Mouse (Mus musculus) thymus, adult 2 months (tissue): ENCODE data around the gene Fam178b. TPM values are rescaled to one million over a fixed set of nuclear protein-coding genes. Genes with fewer than 3 reads are reported as not detected.

Experiments used
- DNase-seq: peaks from one replicate; pipeline ENCODE4 v3.0.0; 2021
- H3K27ac ChIP-seq: fragments of 200-500 bp; 2 replicates; pipeline ENCODE4 v1.5.1; 2012; ENCODE audit warnings: low read length, control low read depth; ENCODE audit not compliant: control insufficient read depth, insufficient read depth
- H3K27me3 ChIP-seq: fragments of 200-500 bp; 2 replicates; pipeline ENCODE4 v1.6.1; 2012; ENCODE audit warnings: mild to moderate bottlenecking, low read length, moderate library complexity, mixed read lengths; ENCODE audit not compliant: control insufficient read depth, insufficient read depth
- H3K36me3 ChIP-seq: fragments of 200-500 bp; 2 replicates; pipeline ENCODE4 v1.6.1; 2012; ENCODE audit warnings: mild to moderate bottlenecking, low read length, moderate library complexity; ENCODE audit not compliant: control insufficient read depth, insufficient read depth
- H3K4me1 ChIP-seq: fragments of 200-500 bp; replicated peaks from 2 replicates; pipeline ENCODE4 v1.6.1; 2012; ENCODE audit warnings: low read length; ENCODE audit not compliant: control insufficient read depth, insufficient read depth
- H3K4me3 ChIP-seq: fragments of 200-500 bp; 2 replicates; pipeline ENCODE4 v1.5.1; 2012; ENCODE audit warnings: mild to moderate bottlenecking, low read length, control low read depth, moderate library complexity; ENCODE audit not compliant: control insufficient read depth, insufficient read depth
- CTCF ChIP-seq: fragments of 200-500 bp; IDR thresholded peaks from 2 replicates; pipeline ENCODE4 v1.5.1; 2012; ENCODE audit warnings: mild to moderate bottlenecking, control low read depth, low read length, moderate library complexity, borderline replicate concordance; ENCODE audit not compliant: control insufficient read depth, poor library complexity, insufficient read depth; ENCODE audit errors: extremely low read depth
- POLR2A ChIP-seq: fragments of 200-500 bp; IDR thresholded peaks from 2 replicates; pipeline ENCODE4 v1.6.1; 2012; ENCODE audit warnings: mild to moderate bottlenecking, low read length, control low read depth, moderate library complexity; ENCODE audit not compliant: control insufficient read depth, poor library complexity, insufficient read depth; ENCODE audit errors: extremely low read depth
- WGBS: fragments of 180-500 bp; shearing (Covaris S2); methylation state at CpG from one replicate; pipeline ENCODE4 v1.1.7; 2018; 5-methylcytosine and 5-hydroxymethylcytosine counted together
- polyA plus RNA-seq: library from polyadenylated mRNA; depleted of rRNA; stranded (reverse); fragments of >200 nt; gene quantifications from 2 replicates; pipeline ENCODE4 v1.2.3, GENCODE M21; 2012

Gene Fam178b
- polyA plus RNA-seq, 1 experiment = 1.9 TPM

DNA sequence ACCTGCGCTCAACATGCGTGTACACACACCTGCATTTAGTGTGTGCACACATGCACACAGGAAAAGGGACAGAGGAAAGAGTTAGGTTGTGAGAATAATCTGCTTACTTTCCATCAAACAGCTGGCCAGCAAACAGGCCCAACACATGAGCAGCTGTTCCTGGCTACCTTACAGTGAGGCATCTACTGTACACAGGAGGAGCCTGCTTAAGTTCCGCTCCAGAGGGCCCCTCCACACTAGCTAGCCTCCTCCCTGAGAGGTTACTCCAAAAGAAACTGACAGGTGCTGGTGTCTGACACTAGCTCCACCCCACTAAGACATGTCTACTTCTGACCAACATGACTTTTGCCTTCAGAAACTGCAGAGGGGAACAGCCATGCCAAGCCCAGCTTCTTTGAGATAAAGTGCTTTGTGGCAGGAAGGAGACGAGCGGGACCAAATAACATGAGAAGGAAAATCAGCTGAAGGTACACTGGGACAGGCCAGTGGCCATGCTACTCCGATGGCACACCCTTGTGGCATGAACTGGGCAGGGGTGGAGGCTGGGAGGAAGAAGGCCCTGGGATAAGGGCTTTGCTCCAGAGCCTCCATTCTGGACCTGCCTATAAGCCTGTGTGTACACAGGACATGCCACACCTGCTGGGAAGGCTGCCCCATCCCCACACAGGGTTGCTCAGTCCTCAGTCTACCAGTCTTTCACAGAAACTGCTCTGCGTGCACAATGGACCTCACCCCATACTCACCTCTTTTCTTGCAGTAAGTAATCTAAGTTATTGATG is 24.2 kb downstream of the Fam178b start:
- H3K27ac ChIP-seq = no peak overlapping the region
- TF ChIP-seq CTCF (no peak), POLR2A (no peak)
- DNase-seq = no peak
- WGBS = 95% methylated on average over 7 of the region's 7 CpGs
- no peaks in the 10 kb centered on the region for H3K4me1 ChIP-seq
- H3K4me3 ChIP-seq = no peak overlapping the region
- H3K36me3 ChIP-seq = no peaks in the 10 kb centered on the region
- no peaks in the 10 kb centered on the region for H3K27me3 ChIP-seq

DNA sequence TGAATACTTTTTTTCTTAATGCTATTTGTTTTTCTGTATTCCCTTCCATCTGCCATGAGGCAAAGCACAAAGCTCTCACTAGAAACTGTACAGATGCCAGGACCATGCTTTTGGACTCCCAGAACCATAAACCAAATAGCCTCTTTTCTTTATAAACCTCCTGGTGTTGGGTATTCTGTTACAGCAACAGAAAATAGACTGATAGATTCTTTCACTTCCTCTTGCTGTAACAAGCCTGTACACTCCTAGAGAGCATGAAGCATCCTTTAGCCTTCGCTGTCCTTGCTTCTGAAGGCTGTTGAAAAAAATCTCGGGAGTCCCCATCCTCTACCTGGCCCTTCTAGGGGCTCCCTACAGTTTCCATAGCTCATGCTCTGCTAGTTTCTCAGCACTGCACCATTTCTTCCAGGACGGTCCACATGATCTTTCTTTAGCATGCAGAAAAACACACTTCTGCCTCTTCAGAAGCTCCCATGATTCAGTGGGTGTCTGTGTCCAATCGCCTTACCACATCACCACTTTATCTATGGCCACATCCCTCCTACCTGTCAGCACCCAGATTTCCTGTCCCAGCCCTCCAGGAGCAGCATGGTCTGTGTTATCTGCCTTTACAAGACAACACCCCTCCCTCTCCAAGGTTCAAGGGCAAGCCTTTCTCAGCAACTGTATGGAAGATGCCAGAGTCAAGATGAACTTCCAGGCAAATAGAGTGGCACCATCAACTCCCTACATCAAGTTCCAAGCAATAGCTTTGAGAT is 25.1 kb downstream of the Fam178b start:
- H3K27me3 ChIP-seq = no peaks in the 10 kb centered on the region
- H3K4me1 ChIP-seq = no peaks in the 10 kb centered on the region
- DNase-seq = no peak
- no peak overlapping the region for H3K27ac ChIP-seq
- H3K36me3 ChIP-seq = no peaks in the 10 kb centered on the region
- H3K4me3 ChIP-seq = no peak overlapping the region
- 78% methylated on average over 4 of the region's 4 CpGs for WGBS
- TF ChIP-seq CTCF (no peak), POLR2A (no peak)

- WGBS = 95% methylated on average over 3 of the region's 3 CpGs
- TF ChIP-seq POLR2A = no peak
- TF ChIP-seq CTCF = no peak
- Histone ChIP-seq H3K4me1 (no peaks in the 10 kb centered on the region), H3K27me3 (no peaks in the 10 kb centered on the region), H3K36me3 (no peaks in the 10 kb centered on the region), H3K27ac (no peak overlapping the region), H3K4me3 (no peak overlapping the region)
- no peak for DNase-seq
These were observed 26.8 kb downstream of the Fam178b start for GRCm38 (mm10) chr1:36656233-36656632.

GRCm38 (mm10) chr1:36655039-36655438 is 27.9 kb downstream of the Fam178b start:
- TF ChIP-seq CTCF (no peak), POLR2A (no peak)
- no peaks in the 10 kb centered on the region for H3K27me3 ChIP-seq
- no peaks in the 10 kb centered on the region for H3K36me3 ChIP-seq
- H3K4me3 ChIP-seq = no peak overlapping the region
- no peak for DNase-seq
- no peak overlapping the region for H3K27ac ChIP-seq
- no peaks in the 10 kb centered on the region for H3K4me1 ChIP-seq
- 99% methylated on average over 5 of the region's 5 CpGs for WGBS

- Histone ChIP-seq H3K27ac (no peak overlapping the region), H3K36me3 (no peaks in the 10 kb centered on the region), H3K4me3 (no peak overlapping the region), H3K27me3 (no peaks in the 10 kb centered on the region), H3K4me1 (peaks cover 2% of the 10 kb centered on the region; the same call in 1 of the 2 replicates)
- DNase-seq = no peak
- 78% methylated on average over 5 of the region's 5 CpGs for WGBS
- TF ChIP-seq POLR2A (no peak), CTCF (no peak)
These were observed 35.4 kb downstream of the Fam178b start for GRCm38 (mm10) chr1:36647631-36648030.

- WGBS = 11% methylated on average over 3 of the region's 3 CpGs
- H3K27me3 ChIP-seq = no peaks in the 10 kb centered on the region
- DNase-seq = no peak
- no peak for TF ChIP-seq POLR2A
- TF ChIP-seq CTCF = no peak
- peaks cover 2% of the 10 kb centered on the region; the same call in 1 of the 2 replicates for H3K4me1 ChIP-seq
- no peaks in the 10 kb centered on the region for H3K36me3 ChIP-seq
- H3K4me3 ChIP-seq = no peak overlapping the region
- no peak overlapping the region for H3K27ac ChIP-seq
These were observed 36.7 kb downstream of the Fam178b start for GRCm38 (mm10) chr1:36646285-36646684.
